Mouse (Mus musculus) G1E (cell line): Measurements from ENCODE around the gene Sp100.
"Not testable (repeated sequence)": the region's sequence is repeated elsewhere in the genome, so short reads cannot be mapped to it uniquely, and the experiment has no call there.

Experiments used
- CTCF ChIP-seq: IDR thresholded peaks from 2 replicates; pipeline ENCODE4 v1.5.1; 2012; ENCODE audit warnings: low read depth, low read length, inconsistent platforms, mixed read lengths
- GATA1 ChIP-seq: IDR thresholded peaks from 2 replicates; pipeline ENCODE4 v1.6.1; 2012; ENCODE audit warnings: borderline replicate concordance, low read length, inconsistent platforms, mixed read lengths
- POLR2AphosphoS5 ChIP-seq: IDR thresholded peaks from 2 replicates; pipeline ENCODE4 v1.6.1; 2012; ENCODE audit warnings: low read depth, low read length, inconsistent platforms; ENCODE audit not compliant: insufficient replicate concordance
- TAL1 ChIP-seq: conservative IDR thresholded peaks from 2 replicates; pipeline ENCODE4 v1.6.1; 2012; ENCODE audit warnings: low read depth, low read length, inconsistent platforms, mixed read lengths

- TF ChIP-seq CTCF, GATA1, TAL1, POLR2AphosphoS5: not testable (repeated sequence)
Measured at GRCm38 (mm10) chr1:85608361-85608760, 41.4 kb upstream of the Sp100 start.
